Mouse (Mus musculus) adrenal gland, adult (tissue): ENCODE measurements around the gene Rpl6.

ENCODE experiments used
- DNase-seq, 2 experiments: peaks; one replicate each; pipeline ENCODE4 v3.0.0; 2022 to 2023; ENCODE audit warnings: low spot score in 1 of 2; ENCODE audit not compliant: inconsistent age in 2 of 2

The Rpl6 gene

GRCm38 (mm10) chr5:121253816-121254497, 49.7 kb downstream of the Rpl6 start:
- DNase-seq: no peak

- no peak for DNase-seq
Observed at GRCm38 (mm10) chr5:121254977-121255376, 50.7 kb downstream of the Rpl6 start.
